Mouse (Mus musculus) urinary bladder, postnatal 10 days (tissue): ENCODE results near the gene Gm11634.
"Not testable (repeated sequence)": the region's sequence is repeated elsewhere in the genome, so short reads cannot be mapped to it uniquely, and the experiment has no call there.

ENCODE experiments used
- DNase-seq: peaks from one replicate; pipeline ENCODE4 v3.0.0; 2022; ENCODE audit warnings: low spot score

Gene Gm11634

GRCm38 (mm10) chr11:101616948-101617767, 18.1 kb upstream of the Gm11634 start:
- DNase-seq: no peak

- no peak for DNase-seq
Measured at GRCm38 (mm10) chr11:101616104-101616503, 17.0 kb upstream of the Gm11634 start.

- no peak for DNase-seq
Measured at GRCm38 (mm10) chr11:101615380-101615779, 16.3 kb upstream of the Gm11634 start.

- DNase-seq: no peak
Measured at GRCm38 (mm10) chr11:101614116-101614515, 15.1 kb upstream of the Gm11634 start.

GRCm38 (mm10) chr11:101613596-101613995, 14.5 kb upstream of the Gm11634 start:
- no peak for DNase-seq

GRCm38 (mm10) chr11:101610445-101610844, 11.4 kb upstream of the Gm11634 start:
- no peak for DNase-seq

- DNase-seq: not testable (repeated sequence)
Measured at GRCm38 (mm10) chr11:101607134-101607533, 8.1 kb upstream of the Gm11634 start.

GRCm38 (mm10) chr11:101604531-101605453, 5.7 kb upstream of the Gm11634 start:
- not testable (repeated sequence) for DNase-seq

GRCm38 (mm10) chr11:101604116-101604515, 5.1 kb upstream of the Gm11634 start:
- no peak for DNase-seq

- no peak for DNase-seq
Measured at GRCm38 (mm10) chr11:101602491-101602890, 3.4 kb upstream of the Gm11634 start.

GRCm38 (mm10) chr11:101589989-101590624, 8.9 kb downstream of the Gm11634 start:
- no peak for DNase-seq

GRCm38 (mm10) chr11:101589444-101589843, 9.6 kb downstream of the Gm11634 start:
- no peak for DNase-seq

- DNase-seq: no peak
Measured at GRCm38 (mm10) chr11:101588868-101589267, 10.2 kb downstream of the Gm11634 start.

- no peak for DNase-seq
Measured at GRCm38 (mm10) chr11:101587676-101588075, 11.4 kb downstream of the Gm11634 start.

GRCm38 (mm10) chr11:101585805-101586204, 13.3 kb downstream of the Gm11634 start:
- DNase-seq: no peak

- not testable (repeated sequence) for DNase-seq
Measured at GRCm38 (mm10) chr11:101585031-101585430, 14.0 kb downstream of the Gm11634 start.

GRCm38 (mm10) chr11:101583205-101583604, 15.9 kb downstream of the Gm11634 start:
- no peak for DNase-seq

- no peak for DNase-seq
Measured at GRCm38 (mm10) chr11:101582054-101583035, 16.7 kb downstream of the Gm11634 start, which contains the start of gene Tmem106a. TSS of gene Tmem106a (plus strand) at chr11:101582242.

GRCm38 (mm10) chr11:101581081-101581764, 17.8 kb downstream of the Gm11634 start:
- DNase-seq: no peak

- DNase-seq: no peak
Measured at GRCm38 (mm10) chr11:101576116-101576515, 22.9 kb downstream of the Gm11634 start.
